Mouse (Mus musculus) liver, adult 2 months (tissue): ENCODE results near the gene Zfp692. TPM values are rescaled to one million over a fixed set of nuclear protein-coding genes. Genes with fewer than 3 reads are reported as not detected.
A peak's percentile ranks its signal among the peaks of the same experiment; 100 is the strongest.

Experiments used
- DNase-seq: peaks from one replicate; pipeline ENCODE4 v3.0.0-alpha.2; 2011; ENCODE audit warnings: low read depth, low spot score; ENCODE audit errors: extremely low read depth
- H3K27ac ChIP-seq: fragments of 200-500 bp; replicated peaks from 2 replicates; pipeline ENCODE4 v1.5.1; 2012; ENCODE audit warnings: low read depth, mild to moderate bottlenecking, control low read depth, inconsistent platforms, low read length; ENCODE audit not compliant: insufficient read depth
- H3K27me3 ChIP-seq: fragments of 200-500 bp; 2 replicates; pipeline ENCODE4 v1.6.1; 2012; ENCODE audit warnings: mild to moderate bottlenecking, moderate library complexity, low read length, inconsistent platforms; ENCODE audit not compliant: control insufficient read depth, insufficient read depth
- H3K36me3 ChIP-seq: fragments of 200-500 bp; 2 replicates; pipeline ENCODE4 v1.6.1; 2012; ENCODE audit warnings: low read length, inconsistent platforms; ENCODE audit not compliant: control insufficient read depth, insufficient read depth
- H3K4me1 ChIP-seq: fragments of 200-500 bp; 2 replicates; pipeline ENCODE4 v1.6.1; 2011; ENCODE audit warnings: low read length; ENCODE audit not compliant: control insufficient read depth, insufficient read depth
- H3K4me3 ChIP-seq: fragments of 200-500 bp; 2 replicates; pipeline ENCODE4 v1.5.1; 2011; ENCODE audit warnings: low read depth, mild to moderate bottlenecking, control low read depth, low read length, moderate library complexity; ENCODE audit not compliant: insufficient read depth
- H3K79me2 ChIP-seq: fragments of 200-500 bp; 2 replicates; pipeline ENCODE4 v1.6.1; 2012; ENCODE audit warnings: inconsistent platforms, mild to moderate bottlenecking, low read length, moderate library complexity; ENCODE audit not compliant: control insufficient read depth, insufficient read depth
- H3K9ac ChIP-seq: fragments of 200-500 bp; 2 replicates; pipeline ENCODE4 v1.6.1; 2012; ENCODE audit warnings: low read depth, mild to moderate bottlenecking, control low read depth, inconsistent platforms, low read length
- CTCF ChIP-seq: fragments of 200-500 bp; IDR thresholded peaks from 2 replicates; pipeline ENCODE4 v1.5.1; 2011; ENCODE audit warnings: low read depth, low read length, control low read depth
- POLR2A ChIP-seq: fragments of 200-500 bp; IDR thresholded peaks from 2 replicates; pipeline ENCODE4 v1.6.1; 2011; ENCODE audit warnings: low read length, control low read depth; ENCODE audit not compliant: insufficient read depth; ENCODE audit errors: extremely low read depth
- WGBS: fragments of 180-500 bp; shearing (Covaris S2); methylation state at CpG from one replicate; pipeline ENCODE4 v1.1.7; 2018; 5-methylcytosine and 5-hydroxymethylcytosine counted together
- polyA plus RNA-seq: library from polyadenylated mRNA; depleted of rRNA; stranded (reverse); fragments of >200 nt; gene quantifications from 2 replicates; pipeline ENCODE4 v1.2.3, GENCODE M21; 2012
- total RNA-seq: library from RNA; depleted of rRNA; stranded (reverse); fragments of >200 nt; gene quantifications from 2 replicates; pipeline ENCODE4 v1.2.3, GENCODE M21; 2014

Gene Zfp692
- total and polyA plus RNA-seq, 2 experiments, result 2.3 to 8.9 TPM

DNA sequence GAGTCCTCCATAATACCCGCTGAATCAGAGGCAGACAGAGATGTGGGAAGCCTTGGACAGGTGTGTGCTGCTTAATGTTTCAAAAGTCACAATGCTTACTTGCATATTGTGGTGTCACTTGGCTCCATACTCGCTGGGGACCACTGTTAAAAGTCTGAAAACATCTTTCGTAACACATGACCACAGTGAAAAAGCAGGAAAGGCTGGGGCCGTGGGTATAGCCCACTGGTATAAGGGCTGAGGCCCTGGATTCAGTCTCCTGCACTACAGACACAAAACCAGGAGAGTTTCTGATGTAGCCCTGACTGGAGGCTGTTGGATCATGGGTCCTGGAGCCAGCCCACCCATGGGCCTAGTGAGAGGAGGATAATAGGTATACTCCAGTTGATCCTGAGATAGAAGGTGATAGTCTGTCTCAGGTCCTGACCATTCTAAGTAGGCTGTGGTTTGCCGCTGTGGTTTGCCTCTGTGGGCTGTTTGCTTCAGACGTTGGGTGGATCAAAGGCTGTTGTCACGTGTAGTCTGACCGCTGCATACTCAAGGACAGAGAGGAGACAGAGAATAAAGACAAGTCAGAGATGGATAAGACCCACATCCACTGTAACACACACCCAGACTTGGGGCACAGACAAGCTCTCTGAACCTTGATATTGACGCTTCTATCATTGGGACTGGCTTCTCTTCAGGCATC is 16.7 kb upstream of the Zfp692 start:
- WGBS, result 77% methylated on average over 9 of the region's 9 CpGs
- no peaks in the 10 kb centered on the region for H3K4me1 ChIP-seq
- no peak overlapping the region for H3K4me3 ChIP-seq
- DNase-seq, result no peak
- no peak for TF ChIP-seq CTCF
- no peak for TF ChIP-seq POLR2A
- no peaks in the 10 kb centered on the region for H3K79me2 ChIP-seq
- H3K9ac ChIP-seq, result no peak overlapping the region
- H3K36me3 ChIP-seq, result no peaks in the 10 kb centered on the region
- no peaks in the 10 kb centered on the region; the same call in 1 of the 2 replicates for H3K27me3 ChIP-seq
- H3K27ac ChIP-seq, result no peak overlapping the region

DNA sequence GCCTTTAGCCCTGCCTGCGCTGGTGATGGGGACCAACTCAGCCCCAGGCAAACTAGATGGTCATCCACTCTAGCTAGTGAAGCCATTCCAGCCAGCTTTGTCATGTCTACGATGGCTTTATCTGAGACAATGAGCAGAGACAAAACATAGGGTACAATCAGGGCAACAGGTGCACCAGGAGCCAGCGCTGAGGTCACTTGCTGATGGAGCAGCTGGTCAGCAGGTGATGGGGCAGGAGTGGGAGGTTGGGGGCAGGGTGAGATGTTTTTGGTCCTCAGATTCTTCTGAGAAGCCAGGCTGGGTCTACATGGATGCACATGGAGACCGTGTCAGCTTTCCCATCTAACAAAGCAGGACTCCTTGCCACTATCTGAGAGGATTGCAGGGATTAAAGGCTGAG is 16.1 kb upstream of the Zfp692 start:
- DNase-seq, result no peak
- no peaks in the 10 kb centered on the region for H3K79me2 ChIP-seq
- TF ChIP-seq CTCF (no peak), POLR2A (no peak)
- no peak overlapping the region for H3K27ac ChIP-seq
- H3K36me3 ChIP-seq, result no peaks in the 10 kb centered on the region
- H3K9ac ChIP-seq, result no peak overlapping the region
- no peaks in the 10 kb centered on the region; the same call in 1 of the 2 replicates for H3K27me3 ChIP-seq
- no peaks in the 10 kb centered on the region for H3K4me1 ChIP-seq
- 90% methylated on average over 4 of the region's 4 CpGs for WGBS
- no peak overlapping the region for H3K4me3 ChIP-seq

DNA sequence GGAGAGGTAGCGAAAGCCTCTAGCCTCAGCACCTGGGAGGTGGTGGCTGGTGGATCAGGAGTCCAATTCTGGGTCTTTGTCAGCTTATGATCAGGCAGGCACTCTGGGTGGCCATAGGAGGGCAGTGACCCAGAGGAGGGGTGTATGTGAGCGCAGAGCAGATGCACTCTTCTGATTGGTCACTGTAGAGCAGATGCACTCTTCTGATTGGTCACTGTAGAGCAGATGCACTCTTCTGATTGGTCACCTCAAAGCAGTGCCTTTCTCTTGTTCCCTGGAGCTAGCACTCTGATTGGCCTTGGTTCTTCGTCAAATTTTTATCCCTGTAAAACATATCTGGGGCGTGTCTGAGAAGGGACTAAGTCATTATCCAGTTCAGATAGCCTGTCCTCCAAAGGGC is 14.1 kb upstream of the Zfp692 start:
- WGBS, result 68% methylated on average over 4 of the region's 4 CpGs
- Histone ChIP-seq H3K4me3 (no peak overlapping the region), H3K4me1 (no peaks in the 10 kb centered on the region), H3K79me2 (no peaks in the 10 kb centered on the region), H3K36me3 (no peaks in the 10 kb centered on the region), H3K27me3 (no peaks in the 10 kb centered on the region; the same call in 1 of the 2 replicates), H3K9ac (no peak overlapping the region), H3K27ac (no peak overlapping the region)
- no peak for TF ChIP-seq POLR2A
- DNase-seq, result no peak

GRCm38 (mm10) chr11:58297396-58297795 is 9.5 kb upstream of the Zfp692 start:
- TF ChIP-seq CTCF, result no peak
- TF ChIP-seq POLR2A, result no peak
- WGBS, result 90% methylated on average over 6 of the region's 6 CpGs
- H3K27ac ChIP-seq, result no peak overlapping the region
- no peak overlapping the region for H3K4me3 ChIP-seq
- peaks cover 4% of the 10 kb centered on the region; the same call in 1 of the 2 replicates for H3K4me1 ChIP-seq
- no peak for DNase-seq
- H3K36me3 ChIP-seq, result no peaks in the 10 kb centered on the region
- H3K79me2 ChIP-seq, result no peaks in the 10 kb centered on the region
- no peak overlapping the region for H3K9ac ChIP-seq
- no peaks in the 10 kb centered on the region for H3K27me3 ChIP-seq

GRCm38 (mm10) chr11:58301057-58301456 is 5.8 kb upstream of the Zfp692 start:
- H3K27me3 ChIP-seq, result no peaks in the 10 kb centered on the region
- peak; percentile 50 for DNase-seq
- H3K79me2 ChIP-seq, result no peaks in the 10 kb centered on the region
- 27% methylated on average over 13 of the region's 13 CpGs for whole genome bisulfite sequencing
- peaks cover 6% of the 10 kb centered on the region; the same call in 1 of the 2 replicates for H3K4me1 ChIP-seq
- no peak overlapping the region for H3K27ac ChIP-seq
- no peaks in the 10 kb centered on the region for H3K36me3 ChIP-seq
- peak overlapping the region; percentile 18 for H3K4me3 ChIP-seq
- peak; percentile 83 for TF ChIP-seq CTCF
- no peak for TF ChIP-seq POLR2A
- no peak overlapping the region for H3K9ac ChIP-seq

DNA sequence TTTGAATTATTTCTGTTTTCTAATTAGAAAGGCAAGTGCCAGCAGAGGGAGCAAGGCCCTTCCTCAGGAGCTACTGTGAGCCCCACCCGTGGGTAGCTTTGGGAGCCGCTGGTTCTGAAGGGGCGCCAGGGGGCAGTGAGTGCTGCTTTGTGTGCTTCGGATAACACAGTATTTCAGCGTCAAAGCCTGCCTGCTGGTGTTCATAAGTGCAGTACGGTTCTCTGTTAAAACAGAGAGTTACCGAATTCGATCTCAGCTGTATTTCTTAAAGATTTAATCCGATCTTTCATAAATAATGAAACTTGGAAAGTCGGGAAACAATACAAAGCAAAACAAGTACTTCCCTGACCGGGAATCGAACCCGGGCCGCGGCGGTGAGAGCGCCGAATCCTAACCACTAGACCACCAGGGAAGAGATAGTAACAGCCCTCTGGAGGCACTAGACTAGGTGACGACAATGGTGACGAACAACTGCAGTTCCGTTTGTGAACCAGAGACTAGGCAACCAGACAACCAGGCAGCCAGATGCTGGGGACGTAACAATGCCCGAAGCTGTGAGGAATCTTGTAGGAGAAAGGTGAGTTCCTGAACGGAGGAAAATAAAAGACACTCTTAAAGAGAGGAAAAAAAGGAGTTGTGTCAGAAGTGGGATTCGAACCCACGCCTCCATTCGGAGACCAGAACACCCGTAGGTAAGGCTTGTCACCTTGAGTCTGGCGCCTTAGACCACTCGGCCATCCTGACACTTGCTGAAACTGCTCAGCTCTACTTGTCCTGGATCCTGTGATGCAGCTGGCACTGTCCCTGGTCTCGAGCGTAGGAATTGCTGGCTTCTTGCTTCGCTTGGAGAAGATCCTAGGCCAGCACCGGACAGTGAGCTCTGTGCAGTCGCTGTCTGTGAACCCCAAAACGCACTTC is 4.8 kb upstream of the Zfp692 start:
- peak overlapping the region; percentile 59 for H3K27ac ChIP-seq
- H3K9ac ChIP-seq, result peak overlapping the region; percentile 65
- H3K4me1 ChIP-seq, result peaks cover 6% of the 10 kb centered on the region; the same call in 1 of the 2 replicates
- peak overlapping the region; percentile 72 for H3K4me3 ChIP-seq
- WGBS, result under 1% methylated on average over 36 of the region's 36 CpGs
- TF ChIP-seq POLR2A (no peak), CTCF (peak; percentile 75)
- no peaks in the 10 kb centered on the region for H3K36me3 ChIP-seq
- DNase-seq, result peak; percentile 92
- H3K79me2 ChIP-seq, result no peaks in the 10 kb centered on the region
- H3K27me3 ChIP-seq, result no peaks in the 10 kb centered on the region
